Mouse (Mus musculus): ENCODE results near the gene Inpp5k. TPM values are rescaled to one million over a fixed set of nuclear protein-coding genes. Genes with fewer than 3 reads are reported as not detected.

The Inpp5k gene
- polyA plus RNA-seq, 1 experiment from 2014 or later, result 20.6 TPM

- H3K27ac ChIP-seq (ENCODE audit: low read depth, low read length), result peak within 1 kb of the TSS; percentile 89
- H3K9me3 ChIP-seq (ENCODE audit: control insufficient read depth), result no peaks in the 10 kb centered on the region
- H3K4me1 ChIP-seq (replicated peaks; ENCODE audit: control insufficient read depth, insufficient read depth, low read length), result peaks cover 11% of the 10 kb centered on the region
- TF ChIP-seq CTCF (IDR thresholded peaks at IDR 0.05; ENCODE audit: low read depth), result no peak
- no peak for ATAC-seq
- no peaks in the 10 kb centered on the region for H3K27me3 ChIP-seq (replicated peaks; ENCODE audit: control insufficient read depth, insufficient read depth, low read length)
- H3K9ac ChIP-seq (ENCODE audit: low read depth, low read length), result peak within 1 kb of the TSS; percentile 75
- peak within 1 kb of the TSS; percentile 76 for H3K4me3 ChIP-seq (ENCODE audit: low read depth, low read length)
- H3K4me2 ChIP-seq (replicated peaks; ENCODE audit: low read depth), result peak within 1 kb of the TSS; percentile 89
- peaks cover 12% of the 10 kb centered on the region; the same call in 1 of the 2 replicates for H3K36me3 ChIP-seq (ENCODE audit: control insufficient read depth, insufficient read depth)
- WGBS, result 78% methylated on average over 7 of the region's 7 CpGs
Observed at GRCm38 (mm10) chr11:75650311-75650710, 19.5 kb downstream of the Inpp5k start, which contains the start of gene Myo1c. TSS of gene Myo1c (plus strand) at chr11:75650504.

GRCm38 (mm10) chr11:75650958-75651425 is 20.2 kb downstream of the Inpp5k start:
- H3K36me3 ChIP-seq (ENCODE audit: control insufficient read depth, insufficient read depth), result peaks cover 5% of the 10 kb centered on the region; the same call in 1 of the 2 replicates
- TF ChIP-seq CTCF (IDR thresholded peaks at IDR 0.05; ENCODE audit: low read depth), result no peak
- H3K4me1 ChIP-seq (replicated peaks; ENCODE audit: control insufficient read depth, insufficient read depth, low read length), result peaks cover 11% of the 10 kb centered on the region
- peak overlapping the region; percentile 75 for H3K9ac ChIP-seq (ENCODE audit: low read depth, low read length)
- no peak for ATAC-seq
- H3K4me3 ChIP-seq (ENCODE audit: low read depth, low read length), result peak overlapping the region; percentile 76
- peak overlapping the region; percentile 89 for H3K27ac ChIP-seq (ENCODE audit: low read depth, low read length)
- 41% methylated on average over 13 of the region's 13 CpGs for WGBS
- H3K27me3 ChIP-seq (replicated peaks; ENCODE audit: control insufficient read depth, insufficient read depth, low read length), result no peaks in the 10 kb centered on the region
- H3K9me3 ChIP-seq (ENCODE audit: control insufficient read depth), result no peaks in the 10 kb centered on the region
- peak overlapping the region; percentile 89 for H3K4me2 ChIP-seq (replicated peaks; ENCODE audit: low read depth)

DNA sequence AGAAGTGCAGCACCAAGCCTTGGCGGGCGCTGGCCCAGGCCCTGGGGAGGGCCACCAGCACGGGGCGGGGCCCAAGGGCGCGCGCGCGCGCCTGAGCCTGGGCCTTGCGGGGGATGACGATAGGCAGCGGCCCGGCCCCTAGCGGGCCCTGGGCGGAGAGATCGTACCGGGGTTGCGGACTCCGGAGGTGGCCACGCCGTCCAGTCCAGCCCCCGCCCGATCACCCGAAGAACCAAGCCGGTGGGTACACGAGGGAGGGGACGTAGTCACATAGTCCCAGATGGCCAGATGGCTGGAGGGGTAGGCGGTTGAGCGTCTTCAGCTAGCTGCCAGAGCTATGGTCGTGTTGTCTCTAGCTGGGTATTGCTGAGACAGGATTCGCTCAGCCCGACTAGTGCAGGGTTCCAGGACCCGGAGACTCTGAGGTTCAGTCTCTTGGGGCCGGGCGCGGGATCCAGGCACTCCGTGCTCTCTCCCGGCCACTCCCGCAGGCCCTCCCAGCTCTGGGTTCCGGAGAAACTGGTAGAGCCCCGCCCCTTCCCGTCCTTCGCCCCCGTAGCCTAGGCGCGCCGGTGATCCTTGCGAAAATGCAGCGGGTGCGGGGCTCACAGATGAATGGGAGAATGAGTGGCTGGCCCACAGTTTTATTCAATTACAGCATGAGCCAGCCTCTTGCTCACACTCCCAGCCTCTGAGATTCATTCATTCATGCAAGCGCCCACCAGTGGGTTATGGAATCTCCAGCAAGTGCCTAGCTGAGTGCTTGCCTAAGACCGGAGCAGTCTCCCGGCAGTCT is 20.8 kb downstream of the Inpp5k start:
- WGBS, result under 1% methylated on average over 52 of the region's 54 CpGs
- H3K9ac ChIP-seq (ENCODE audit: low read depth, low read length), result peak overlapping the region; percentile 75
- peak overlapping the region; percentile 89 for H3K27ac ChIP-seq (ENCODE audit: low read depth, low read length)
- no peaks in the 10 kb centered on the region for H3K9me3 ChIP-seq (ENCODE audit: control insufficient read depth)
- H3K27me3 ChIP-seq (replicated peaks; ENCODE audit: control insufficient read depth, insufficient read depth, low read length), result no peaks in the 10 kb centered on the region
- peak; percentile 40; the same call in 1 of the 2 replicates for TF ChIP-seq CTCF (IDR thresholded peaks at IDR 0.05; ENCODE audit: low read depth)
- peak; percentile 59 for ATAC-seq
- H3K36me3 ChIP-seq (ENCODE audit: control insufficient read depth, insufficient read depth), result peaks cover 3% of the 10 kb centered on the region; the same call in 1 of the 2 replicates
- H3K4me3 ChIP-seq (ENCODE audit: low read depth, low read length), result peak overlapping the region; percentile 76
- peak overlapping the region; percentile 89 for H3K4me2 ChIP-seq (replicated peaks; ENCODE audit: low read depth)
- peaks cover 11% of the 10 kb centered on the region for H3K4me1 ChIP-seq (replicated peaks; ENCODE audit: control insufficient read depth, insufficient read depth, low read length)

DNA sequence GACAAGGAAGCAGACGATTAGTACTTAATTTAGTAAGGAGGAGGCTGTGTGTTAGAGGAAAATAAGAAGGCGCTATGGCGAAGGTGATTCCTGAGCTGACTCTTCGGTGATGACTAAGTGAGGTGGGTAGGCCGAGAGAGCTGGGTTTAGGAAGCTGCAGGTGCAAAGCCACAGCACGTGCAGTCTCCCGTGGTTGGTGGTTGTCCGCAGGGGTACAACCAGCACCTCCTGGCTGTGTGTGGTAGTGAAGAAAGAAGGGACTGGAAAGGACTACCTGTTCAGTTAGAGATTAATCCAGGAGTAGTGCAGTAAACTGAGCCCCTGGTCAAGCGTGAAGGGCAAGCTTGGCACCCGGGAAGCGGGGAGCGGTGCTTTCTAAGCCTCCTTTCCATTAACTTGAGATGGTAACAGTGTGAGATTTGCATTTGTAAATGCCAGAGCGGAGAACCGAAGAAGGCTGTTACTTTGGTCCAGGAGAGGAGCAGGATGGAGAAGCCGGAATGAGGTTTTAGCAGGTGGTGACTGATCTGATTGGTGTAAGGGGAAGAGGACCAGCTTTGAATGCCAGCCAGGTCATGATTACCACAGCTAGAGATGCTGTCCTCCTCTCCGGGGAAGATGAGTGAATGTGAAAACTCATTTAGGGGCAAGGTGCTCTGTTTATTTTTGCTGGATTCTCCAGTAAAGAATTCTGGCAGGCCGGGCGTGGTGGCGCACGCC is 21.6 kb downstream of the Inpp5k start:
- Histone ChIP-seq H3K9me3 (ENCODE audit: control insufficient read depth) (no peaks in the 10 kb centered on the region), H3K27ac (ENCODE audit: low read depth, low read length) (peak overlapping the region; percentile 89), H3K4me3 (ENCODE audit: low read depth, low read length) (peak overlapping the region; percentile 76), H3K9ac (ENCODE audit: low read depth, low read length) (peak overlapping the region; percentile 75), H3K4me1 (replicated peaks; ENCODE audit: control insufficient read depth, insufficient read depth, low read length) (peaks cover 11% of the 10 kb centered on the region), H3K27me3 (replicated peaks; ENCODE audit: control insufficient read depth, insufficient read depth, low read length) (no peaks in the 10 kb centered on the region), H3K4me2 (replicated peaks; ENCODE audit: low read depth) (peak overlapping the region; percentile 89), H3K36me3 (ENCODE audit: control insufficient read depth, insufficient read depth) (peaks cover 4% of the 10 kb centered on the region; the same call in 1 of the 2 replicates)
- 35% methylated on average over 20 of the region's 20 CpGs for WGBS
- ATAC-seq, result no peak
- TF ChIP-seq CTCF (IDR thresholded peaks at IDR 0.05; ENCODE audit: low read depth), result no peak

DNA sequence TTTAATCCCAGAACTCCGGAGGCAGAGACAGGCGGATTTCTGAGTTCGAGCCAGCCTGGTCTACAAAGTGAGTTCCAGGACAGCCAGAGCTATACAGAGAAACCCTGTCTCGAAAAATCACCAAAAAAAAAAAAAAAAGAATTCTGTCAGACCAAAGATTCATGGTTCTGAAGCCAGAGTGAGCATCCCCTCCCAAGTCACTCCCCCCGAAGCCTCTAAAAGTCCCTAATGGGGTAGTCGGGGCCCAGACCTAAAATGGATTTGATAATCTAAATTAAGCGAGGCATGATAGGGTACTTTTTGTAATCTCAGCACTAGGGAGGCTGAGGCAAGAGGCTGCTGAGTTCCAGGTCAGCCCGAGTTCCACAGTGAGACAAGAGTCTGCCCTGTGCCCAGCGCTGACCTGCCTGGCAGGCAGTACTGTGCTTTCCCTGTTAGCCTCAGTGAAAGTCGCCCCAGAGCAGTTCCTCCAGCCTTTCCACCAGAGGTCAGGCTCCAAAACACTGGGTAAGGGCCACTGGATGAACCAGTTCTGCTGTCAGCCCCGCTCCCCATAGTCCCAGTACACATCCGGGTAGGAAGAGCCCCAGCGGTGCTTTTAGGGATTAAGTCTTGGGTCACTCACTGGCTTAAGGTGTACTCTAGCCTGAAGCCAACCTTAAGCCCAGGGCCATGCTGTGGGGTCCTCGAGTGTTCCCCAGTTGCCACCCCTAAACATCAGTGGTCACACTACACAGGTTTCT is 22.3 kb downstream of the Inpp5k start:
- Histone ChIP-seq H3K36me3 (ENCODE audit: control insufficient read depth, insufficient read depth) (peaks cover 7% of the 10 kb centered on the region; the same call in 1 of the 2 replicates), H3K9ac (ENCODE audit: low read depth, low read length) (peak overlapping the region; percentile 38; the same call in 1 of the 2 replicates), H3K4me1 (replicated peaks; ENCODE audit: control insufficient read depth, insufficient read depth, low read length) (peaks cover 11% of the 10 kb centered on the region), H3K4me3 (ENCODE audit: low read depth, low read length) (peak overlapping the region; percentile 58), H3K27me3 (replicated peaks; ENCODE audit: control insufficient read depth, insufficient read depth, low read length) (no peaks in the 10 kb centered on the region), H3K27ac (ENCODE audit: low read depth, low read length) (peak overlapping the region; percentile 83), H3K4me2 (replicated peaks; ENCODE audit: low read depth) (peak overlapping the region; percentile 89), H3K9me3 (ENCODE audit: control insufficient read depth) (no peaks in the 10 kb centered on the region)
- no peak for ATAC-seq
- peak; percentile 55 for TF ChIP-seq CTCF (IDR thresholded peaks at IDR 0.05; ENCODE audit: low read depth)
- WGBS, result 39% methylated on average over 14 of the region's 14 CpGs

Measured in intestine, postnatal 0 days (tissue).